Mouse (Mus musculus) hindbrain, postnatal 0 days (tissue): ENCODE measurements around the gene Hint3. TPM values are rescaled to one million over a fixed set of nuclear protein-coding genes. Genes with fewer than 3 reads are reported as not detected.

Experiments used
- ATAC-seq: fragments of 200-750 bp; cut with Nextera tagmentation; 2 replicates; pipeline ENCODE4 v1.8.0; 2017; ENCODE audit warnings: mild to moderate bottlenecking, moderate TSS enrichment, moderate library complexity
- DNase-seq: peaks from one replicate; pipeline ENCODE4 v3.0.0-alpha.2; 2015; ENCODE audit warnings: low spot score
- H3K27ac ChIP-seq: fragments of 300-500 bp; sonication (generic); 2 replicates; pipeline ENCODE4 v1.5.1; 2014; ENCODE audit warnings: mild to moderate bottlenecking
- H3K27me3 ChIP-seq: fragments of 300-500 bp; sonication (generic); 2 replicates; pipeline ENCODE4 v1.6.1; 2014; ENCODE audit warnings: low read length, mixed read lengths; ENCODE audit not compliant: insufficient read depth
- H3K36me3 ChIP-seq: fragments of 300-500 bp; sonication (generic); 2 replicates; pipeline ENCODE4 v1.6.1; 2014; ENCODE audit warnings: low read length, mixed read lengths; ENCODE audit not compliant: insufficient read depth
- H3K4me1 ChIP-seq: fragments of 300-500 bp; sonication (generic); 2 replicates; pipeline ENCODE4 v1.6.1; 2014; ENCODE audit warnings: antibody characterized with exemption, low read length, mixed read lengths; ENCODE audit not compliant: insufficient read depth
- H3K4me2 ChIP-seq: fragments of 300-500 bp; sonication (generic); 2 replicates; pipeline ENCODE4 v1.6.1; 2014; ENCODE audit warnings: low read depth, mild to moderate bottlenecking, low read length, moderate library complexity, mixed read lengths
- H3K4me3 ChIP-seq: fragments of 300-500 bp; sonication (generic); 2 replicates; pipeline ENCODE4 v1.5.1; 2014; ENCODE audit warnings: low read length
- H3K9ac ChIP-seq: fragments of 300-500 bp; sonication (generic); replicated peaks from 2 replicates; pipeline ENCODE4 v1.6.1; 2014; ENCODE audit warnings: mild to moderate bottlenecking, low read length, moderate library complexity, mixed read lengths
- H3K9me3 ChIP-seq: fragments of 300-500 bp; sonication (generic); 2 replicates; pipeline ENCODE4 v1.6.1; 2016; ENCODE audit warnings: low read length, mixed read lengths
- CTCF ChIP-seq: IDR thresholded peaks from 2 replicates; pipeline ENCODE4 v1.5.1; 2016; ENCODE audit warnings: antibody characterized with exemption, control low read depth, low read depth
- WGBS: fragments of 180-500 bp; shearing (Covaris S2); extraction: QIAGEN DNeasy Blood & Tissue Kit; methylation state at CpG from one replicate; pipeline ENCODE4 v1.1.7; 2014; 5-methylcytosine and 5-hydroxymethylcytosine counted together
- polyA plus RNA-seq: library from polyadenylated mRNA; unstranded; fragments of >200 nt; fragmentation: Nextera tagmentation; extraction: Ambion mirVana; gene quantifications from 2 replicates; pipeline ENCODE4 v1.2.1, GENCODE M21; 2015
- total RNA-seq: library from RNA; depleted of rRNA; stranded (reverse); fragments of >200 nt; gene quantifications from 2 replicates; pipeline ENCODE4 v1.2.3, GENCODE M21; 2014

Gene Hint3
- total and polyA plus RNA-seq, 2 experiments from 2014 or later: 15.9 to 24.4 TPM

DNA sequence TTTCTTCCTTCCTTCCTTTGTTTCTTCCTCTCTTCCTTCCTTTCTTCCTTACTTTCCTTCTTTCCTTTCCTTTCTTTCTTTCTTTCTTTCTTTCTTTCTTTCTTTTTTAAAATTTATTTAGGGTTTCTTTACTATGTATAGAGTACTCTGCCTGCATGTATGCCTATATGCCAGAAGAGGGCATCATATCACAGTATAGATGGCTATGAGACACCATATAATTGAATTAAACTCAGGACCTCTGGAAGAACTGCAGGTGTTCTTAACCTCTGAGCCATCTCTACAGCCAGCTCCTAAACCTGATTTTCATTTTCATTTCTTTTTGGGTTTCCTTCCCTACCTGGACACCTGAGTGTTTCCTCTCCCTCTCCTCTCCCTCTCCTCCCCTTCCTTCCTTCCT, 6.5 kb downstream of the Hint3 start:
- ATAC-seq (no peak), DNase-seq (peak; percentile 34)
- Histone ChIP-seq H3K27ac (no peak overlapping the region), H3K4me2 (no peak overlapping the region), H3K9me3 (no peaks in the 10 kb centered on the region), H3K36me3 (no peaks in the 10 kb centered on the region), H3K27me3 (no peaks in the 10 kb centered on the region), H3K9ac (no peak overlapping the region), H3K4me3 (no peak overlapping the region), H3K4me1 (no peaks in the 10 kb centered on the region)
- peak; percentile 48 for TF ChIP-seq CTCF

DNA sequence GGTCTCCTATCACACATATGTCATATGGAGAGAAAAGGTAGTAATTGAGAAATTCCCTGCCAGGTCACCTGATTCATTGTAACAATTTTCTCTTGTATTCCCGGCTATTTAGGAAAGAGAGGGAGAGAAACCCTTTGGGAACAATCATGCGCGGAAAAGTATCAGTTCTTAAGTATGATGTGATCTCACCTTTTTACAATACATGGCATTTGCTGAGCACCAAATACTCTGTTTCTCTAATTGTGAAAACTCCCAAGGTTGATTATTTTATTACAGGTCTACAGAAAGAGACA, 10.6 kb downstream of the Hint3 start:
- no peak for TF ChIP-seq CTCF
- Histone ChIP-seq H3K36me3 (no peaks in the 10 kb centered on the region), H3K27ac (peak overlapping the region; percentile 93), H3K4me1 (peaks cover 3% of the 10 kb centered on the region; the same call in 1 of the 2 replicates), H3K27me3 (no peaks in the 10 kb centered on the region), H3K4me3 (peak overlapping the region; percentile 69), H3K9me3 (no peaks in the 10 kb centered on the region), H3K4me2 (peak overlapping the region; percentile 63), H3K9ac (peak overlapping the region; percentile 72)
- WGBS: 38% methylated on average over 3 of the region's 3 CpGs
- no peak for ATAC-seq
- no peak for DNase-seq

GRCm38 (mm10) chr10:30618091-30618917, 11.1 kb downstream of the Hint3 start:
- H3K27me3 ChIP-seq: no peaks in the 10 kb centered on the region
- peaks cover 3% of the 10 kb centered on the region; the same call in 1 of the 2 replicates for H3K4me1 ChIP-seq
- H3K9ac ChIP-seq: peak overlapping the region; percentile 72
- TF ChIP-seq CTCF: peak; percentile 60
- no peaks in the 10 kb centered on the region for H3K9me3 ChIP-seq
- H3K36me3 ChIP-seq: no peaks in the 10 kb centered on the region
- peak overlapping the region; percentile 93 for H3K27ac ChIP-seq
- H3K4me3 ChIP-seq: peak overlapping the region; percentile 69
- peak; percentile 100 for DNase-seq
- ATAC-seq: peak; percentile 100
- WGBS: 2% methylated on average over 49 of the region's 49 CpGs
- H3K4me2 ChIP-seq: peak overlapping the region; percentile 63

- H3K27ac ChIP-seq: no peak overlapping the region
- no peak for TF ChIP-seq CTCF
- no peak for ATAC-seq
- DNase-seq: no peak
- no peak overlapping the region for H3K4me3 ChIP-seq
- 85% methylated on average over 4 of the region's 4 CpGs for WGBS
- H3K36me3 ChIP-seq: no peaks in the 10 kb centered on the region
- H3K27me3 ChIP-seq: no peaks in the 10 kb centered on the region
- no peaks in the 10 kb centered on the region for H3K9me3 ChIP-seq
- no peak overlapping the region for H3K9ac ChIP-seq
- H3K4me1 ChIP-seq: peaks cover 3% of the 10 kb centered on the region; the same call in 1 of the 2 replicates
- H3K4me2 ChIP-seq: no peak overlapping the region
These were observed 16.4 kb downstream of the Hint3 start for GRCm38 (mm10) chr10:30613039-30613438.

DNA sequence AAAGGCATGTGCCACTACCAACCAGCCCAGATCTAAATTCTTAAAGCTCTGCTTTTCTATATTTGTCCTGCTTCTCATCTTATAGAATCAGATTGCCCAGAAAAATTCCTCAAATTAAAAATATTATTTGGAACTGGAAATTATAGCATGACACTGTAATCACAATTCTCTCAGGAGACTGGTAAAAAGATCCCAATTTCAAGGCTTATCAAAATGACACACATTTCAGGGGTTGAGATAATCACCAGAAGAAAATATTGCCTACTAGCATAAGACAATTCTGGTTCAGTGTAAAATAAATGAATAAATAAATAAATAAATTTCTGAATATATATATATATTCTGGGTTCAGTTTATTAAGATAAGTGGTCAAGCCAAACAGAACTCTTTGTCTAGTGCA, 19.8 kb downstream of the Hint3 start:
- Histone ChIP-seq H3K9me3 (no peaks in the 10 kb centered on the region), H3K4me1 (no peaks in the 10 kb centered on the region), H3K9ac (no peak overlapping the region), H3K27me3 (no peaks in the 10 kb centered on the region), H3K4me3 (no peak overlapping the region), H3K4me2 (no peak overlapping the region), H3K36me3 (no peaks in the 10 kb centered on the region), H3K27ac (no peak overlapping the region)
- ATAC-seq (no peak), DNase-seq (no peak)
- TF ChIP-seq CTCF: no peak

- H3K9me3 ChIP-seq: no peaks in the 10 kb centered on the region
- no peak overlapping the region for H3K4me3 ChIP-seq
- TF ChIP-seq CTCF: no peak
- no peak overlapping the region for H3K27ac ChIP-seq
- no peaks in the 10 kb centered on the region for H3K4me1 ChIP-seq
- no peak overlapping the region for H3K4me2 ChIP-seq
- DNase-seq: no peak
- H3K36me3 ChIP-seq: no peaks in the 10 kb centered on the region
- no peaks in the 10 kb centered on the region for H3K27me3 ChIP-seq
- no peak overlapping the region for H3K9ac ChIP-seq
- no peak for ATAC-seq
- 62% methylated on average over 2 of the region's 2 CpGs for WGBS
These were observed 21.3 kb downstream of the Hint3 start for GRCm38 (mm10) chr10:30608109-30608508.

DNA sequence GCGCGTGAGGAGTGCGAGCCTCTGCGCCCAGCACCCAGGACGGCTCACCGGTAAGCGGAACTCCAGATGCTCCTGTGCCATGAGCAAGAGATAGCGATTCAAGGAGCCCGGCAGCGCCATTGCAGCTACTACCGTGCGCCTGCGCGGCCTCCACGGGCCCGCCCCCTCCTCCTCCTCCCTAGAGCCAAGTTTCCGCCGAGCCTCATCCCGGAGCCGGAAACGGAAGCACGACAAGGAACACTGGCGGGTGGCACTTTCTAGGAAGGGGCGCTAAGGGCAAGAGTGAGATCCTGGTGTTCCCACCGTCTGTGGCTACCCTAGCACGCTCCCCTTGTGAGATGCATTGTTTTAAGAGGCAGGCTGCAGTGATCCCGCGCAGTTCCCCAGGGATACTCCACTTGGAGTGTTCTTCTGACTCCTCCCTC, 28.9 kb downstream of the Hint3 start, which contains the start of gene Trmt11:
TSS of gene Trmt11 (minus strand) at position 208 of the 425 bp plus-strand sequence.
- peak within 1 kb of the TSS; percentile 62 for H3K4me2 ChIP-seq
- H3K27ac ChIP-seq: peak within 1 kb of the TSS; percentile 83
- H3K27me3 ChIP-seq: no peaks in the 10 kb centered on the region
- DNase-seq (peak; percentile 95), ATAC-seq (peak; percentile 97)
- peak within 1 kb of the TSS; percentile 90 for H3K4me3 ChIP-seq
- peaks cover 5% of the 10 kb centered on the region; the same call in 1 of the 2 replicates for H3K36me3 ChIP-seq
- peak within 1 kb of the TSS; percentile 79 for H3K9ac ChIP-seq
- no peaks in the 10 kb centered on the region for H3K9me3 ChIP-seq
- 1% methylated on average over 23 of the region's 28 CpGs for WGBS
- peaks cover 7% of the 10 kb centered on the region; the same call in 1 of the 2 replicates for H3K4me1 ChIP-seq
- TF ChIP-seq CTCF: no peak
